In the genomic region with DNA sequence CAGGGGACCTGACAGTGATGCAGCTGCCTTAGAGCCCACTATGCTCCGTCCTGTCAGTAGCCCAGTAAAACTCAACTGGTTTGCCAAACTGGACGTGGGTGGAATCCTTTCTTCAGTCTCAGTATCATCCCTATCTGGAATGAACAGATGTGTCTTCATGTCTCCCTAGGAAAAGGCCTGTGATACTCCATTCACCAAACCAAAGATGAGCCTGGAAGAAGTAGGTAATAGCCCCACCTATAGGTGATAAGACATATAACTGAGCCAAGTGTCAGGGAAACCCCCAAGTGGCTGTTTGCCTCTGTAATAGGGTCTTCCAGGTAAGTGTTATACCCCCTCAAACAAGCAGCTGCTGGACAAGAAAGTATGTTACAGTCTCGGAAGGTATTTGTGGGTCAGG, we compare ENCODE assay signal across 17 mouse cellular contexts. TPM values are rescaled to one million over a fixed set of nuclear protein-coding genes. Genes with fewer than 3 reads are reported as not detected.
DNase-seq lines count a peak whose midpoint lies in the region; ATAC-seq and TF ChIP-seq lines count a peak whose summit lies in the region.
"Had no signal": no experiment of that assay in that cellular context is flagged by ENCODE, and none has a peak within 500 bp of the region (broad histone marks: within the 10 kb centered on the region; RNA-seq: fewer than 3 reads in every experiment).

No protein-coding gene starts in this region.

- 93% methylated on average over 3 of the region's 3 CpGs for WGBS in forebrain, postnatal 0 days
- 94% methylated on average over 3 of the region's 3 CpGs for WGBS in forebrain, embryonic 13.5 days
- 62% methylated on average over 3 of the region's 3 CpGs for WGBS in liver, embryonic 14.5 days (ENCODE audit: insufficient replicate concordance)
- 69% methylated on average over 3 of the region's 3 CpGs for WGBS in liver, embryonic 12.5 days (ENCODE audit: insufficient replicate concordance)

- ATAC-seq in forebrain, postnatal 0 days = 0 out of 2 replicates have a peak, but pooled peaks have one; percentile 35
- ATAC-seq in forebrain, embryonic 13.5 days = no peak
- no peak for ATAC-seq in liver, embryonic 14.5 days (ENCODE audit: insufficient read depth)
- ATAC-seq in liver, embryonic 12.5 days = no peak

- no peaks in the 10 kb centered on the region for H3K4me1 ChIP-seq in forebrain, postnatal 0 days (ENCODE audit: insufficient read depth)
- no peaks in the 10 kb centered on the region for H3K4me1 ChIP-seq in forebrain, embryonic 13.5 days
- H3K4me1 ChIP-seq in liver, embryonic 14.5 days (replicated peaks; ENCODE audit: control insufficient read depth in 2 of 2, insufficient read depth in 2 of 2, low read length in 1 of 2) = no peaks in the 10 kb centered on the region; a peak in 1 of 4 replicates
- no peaks in the 10 kb centered on the region for H3K4me1 ChIP-seq in liver, embryonic 12.5 days
- H3K4me1 ChIP-seq: heart, embryonic 13.5 days; liver, embryonic 15.5 days had no signal

- H3K4me3 ChIP-seq in forebrain, postnatal 0 days (ENCODE audit: low read depth, low read length) = no peak overlapping the region
- no peak overlapping the region for H3K4me3 ChIP-seq in forebrain, embryonic 13.5 days
- H3K4me3 ChIP-seq in liver, embryonic 14.5 days (ENCODE audit: insufficient read depth in 1 of 2, low read depth in 2 of 2, low read length in 2 of 2) = no peak overlapping the region
- H3K4me3 ChIP-seq in liver, embryonic 12.5 days = no peak overlapping the region
- H3K4me3 ChIP-seq: heart, embryonic 13.5 days; hindbrain, embryonic 10.5 days; liver, embryonic 15.5 days had no signal

- no peaks in the 10 kb centered on the region for H3K9me3 ChIP-seq in forebrain, postnatal 0 days (ENCODE audit: low read length)
- no peaks in the 10 kb centered on the region for H3K9me3 ChIP-seq in forebrain, embryonic 13.5 days (replicated peaks)
- no peaks in the 10 kb centered on the region for H3K9me3 ChIP-seq in liver, embryonic 14.5 days (ENCODE audit: control insufficient read depth, low read length)
- no peaks in the 10 kb centered on the region for H3K9me3 ChIP-seq in liver, embryonic 12.5 days (replicated peaks)
- H3K9me3 ChIP-seq: G1E; hindbrain, embryonic 10.5 days; liver, embryonic 15.5 days had no signal

- no peak overlapping the region for H3K9ac ChIP-seq in forebrain, postnatal 0 days
- no peak overlapping the region for H3K9ac ChIP-seq in forebrain, embryonic 13.5 days
- no peak overlapping the region for H3K9ac ChIP-seq in liver, embryonic 14.5 days (replicated peaks)
- H3K9ac ChIP-seq in liver, embryonic 12.5 days = no peak overlapping the region
- H3K9ac ChIP-seq: heart, embryonic 13.5 days; liver, embryonic 15.5 days had no signal

- DNase-seq in forebrain, postnatal 0 days = no peak
- no peak for DNase-seq in liver, embryonic 14.5 days (ENCODE audit: low read depth in 3 of 3, low spot score in 3 of 3)
- DNase-seq in brain, adult 2 months (ENCODE audit: low read depth, low spot score) = peak; percentile 44
- peak; percentile 15 for DNase-seq in retina, embryonic 14.5 days (ENCODE audit: low spot score)
- DNase-seq in cerebellum, postnatal 4 days (ENCODE audit: low spot score in 2 of 2) = no peak
- DNase-seq in urinary bladder, postnatal 10 days (ENCODE audit: low spot score) = no peak
- DNase-seq: adrenal gland, postnatal 36 days; gastrocnemius, postnatal 36 days; kidney, adult 9 months; lung, postnatal 36 days; right cerebral cortex, postnatal 14 days had no signal

- no peaks in the 10 kb centered on the region for H3K27me3 ChIP-seq in forebrain, postnatal 0 days (ENCODE audit: insufficient read depth, low read length)
- H3K27me3 ChIP-seq in forebrain, embryonic 13.5 days = no peaks in the 10 kb centered on the region
- no peaks in the 10 kb centered on the region for H3K27me3 ChIP-seq in liver, embryonic 14.5 days (ENCODE audit: control insufficient read depth, insufficient read depth, low read length)
- H3K27me3 ChIP-seq in liver, embryonic 12.5 days (replicated peaks) = no peaks in the 10 kb centered on the region
- H3K27me3 ChIP-seq: heart, embryonic 13.5 days; liver, embryonic 15.5 days had no signal

- TF ChIP-seq CTCF in forebrain, postnatal 0 days (IDR thresholded peaks at IDR 0.05; ENCODE audit: low read depth) = peak; percentile 49
- peak; percentile 39; the same call in 1 of the 2 replicates for TF ChIP-seq CTCF in liver, embryonic 14.5 days (IDR thresholded peaks at IDR 0.05; ENCODE audit: low read depth)

- no peak overlapping the region for H3K4me2 ChIP-seq in forebrain, postnatal 0 days (ENCODE audit: low read depth)
- no peak overlapping the region for H3K4me2 ChIP-seq in forebrain, embryonic 13.5 days
- H3K4me2 ChIP-seq in liver, embryonic 14.5 days (ENCODE audit: low read depth) = no peak overlapping the region
- no peak overlapping the region for H3K4me2 ChIP-seq in liver, embryonic 12.5 days
- H3K4me2 ChIP-seq: heart, embryonic 13.5 days; liver, embryonic 15.5 days had no signal

- H3K27ac ChIP-seq in forebrain, postnatal 0 days (ENCODE audit: low read depth, low read length) = no peak overlapping the region
- no peak overlapping the region for H3K27ac ChIP-seq in forebrain, embryonic 13.5 days
- no peak overlapping the region for H3K27ac ChIP-seq in liver, embryonic 14.5 days
- no peak overlapping the region for H3K27ac ChIP-seq in liver, embryonic 12.5 days
- H3K27ac ChIP-seq: heart, embryonic 13.5 days; hindbrain, embryonic 10.5 days; liver, embryonic 15.5 days had no signal

- no peak for TF ChIP-seq EP300 in liver, embryonic 14.5 days (IDR thresholded peaks at IDR 0.05; ENCODE audit: low read depth)

- peaks cover 43% of the 10 kb centered on the region for H3K36me3 ChIP-seq in forebrain, postnatal 0 days (ENCODE audit: insufficient read depth)
- peaks cover 63% of the 10 kb centered on the region for H3K36me3 ChIP-seq in forebrain, embryonic 13.5 days (ENCODE audit: poor library complexity, severe bottlenecking)
- peaks cover 31% of the 10 kb centered on the region for H3K36me3 ChIP-seq in liver, embryonic 14.5 days (replicated peaks; ENCODE audit: control insufficient read depth, insufficient read depth, low read depth)
- H3K36me3 ChIP-seq in liver, embryonic 12.5 days = peaks cover 62% of the 10 kb centered on the region

RNA-seq across cellular contexts. Expression of gene Pabpc1l, which starts 6.3 kb away (rescaled TPM):
- 0.71 and 1.1 TPM in 2 replicates for total RNA-seq in forebrain, postnatal 0 days (2014; rRNA removed)
- polyA plus RNA-seq in forebrain, postnatal 0 days (2015; fragmentation: Nextera tagmentation; extraction: Ambion mirVana) = 1.8 and 2.6 TPM in 2 replicates
- polyA plus RNA-seq in forebrain, embryonic 13.5 days (2015; fragmentation: Nextera tagmentation; extraction: Ambion mirVana) = 1.3 and 1.4 TPM in 2 replicates
- 0.22 and 0.29 TPM in 2 replicates for polyA plus RNA-seq in liver, embryonic 14.5 days (2012; rRNA removed)
- not detected in 2 replicates for polyA plus RNA-seq in liver, embryonic 14.5 days (2014; fragmentation: Nextera tagmentation; extraction: Ambion mirVana)
- polyA plus RNA-seq in liver, embryonic 12.5 days (2016; fragmentation: Nextera tagmentation; extraction: Ambion mirVana) = 0.17 and 0.31 TPM in 2 replicates

RNA-seq across cellular contexts. Expression of gene Ywhab, which starts 24.1 kb away (rescaled TPM):
- total RNA-seq in forebrain, postnatal 0 days (2014; rRNA removed) = 161 and 171 TPM in 2 replicates
- polyA plus RNA-seq in forebrain, postnatal 0 days (2015; fragmentation: Nextera tagmentation; extraction: Ambion mirVana) = 510 and 620 TPM in 2 replicates
- polyA plus RNA-seq in forebrain, embryonic 13.5 days (2015; fragmentation: Nextera tagmentation; extraction: Ambion mirVana) = 361 and 370 TPM in 2 replicates
- 20.2 and 32.3 TPM in 2 replicates for polyA plus RNA-seq in liver, embryonic 14.5 days (2012; rRNA removed)
- polyA plus RNA-seq in liver, embryonic 14.5 days (2014; fragmentation: Nextera tagmentation; extraction: Ambion mirVana) = 79.6 and 88.4 TPM in 2 replicates
- 154 and 161 TPM in 2 replicates for polyA plus RNA-seq in liver, embryonic 12.5 days (2016; fragmentation: Nextera tagmentation; extraction: Ambion mirVana)

RNA-seq across cellular contexts. Expression of gene Stk4, which starts 51.2 kb away (rescaled TPM):
- 33.5 and 36.1 TPM in 2 replicates for total RNA-seq in forebrain, postnatal 0 days (2014; rRNA removed)
- polyA plus RNA-seq in forebrain, postnatal 0 days (2015; fragmentation: Nextera tagmentation; extraction: Ambion mirVana) = 17.4 and 19.3 TPM in 2 replicates
- 25.6 and 30.8 TPM in 2 replicates for polyA plus RNA-seq in forebrain, embryonic 13.5 days (2015; fragmentation: Nextera tagmentation; extraction: Ambion mirVana)
- 8.0 and 11.8 TPM in 2 replicates for polyA plus RNA-seq in liver, embryonic 14.5 days (2012; rRNA removed)
- 19.6 and 21.7 TPM in 2 replicates for polyA plus RNA-seq in liver, embryonic 14.5 days (2014; fragmentation: Nextera tagmentation; extraction: Ambion mirVana)
- 20.7 and 21.0 TPM in 2 replicates for polyA plus RNA-seq in liver, embryonic 12.5 days (2016; fragmentation: Nextera tagmentation; extraction: Ambion mirVana)

RNA-seq across cellular contexts. Expression of gene Tomm34, which starts 52.1 kb away (rescaled TPM):
- 37.2 and 42.2 TPM in 2 replicates for total RNA-seq in forebrain, postnatal 0 days (2014; rRNA removed)
- 49.4 and 54.2 TPM in 2 replicates for polyA plus RNA-seq in forebrain, postnatal 0 days (2015; fragmentation: Nextera tagmentation; extraction: Ambion mirVana)
- 47.8 and 54.1 TPM in 2 replicates for polyA plus RNA-seq in forebrain, embryonic 13.5 days (2015; fragmentation: Nextera tagmentation; extraction: Ambion mirVana)
- 10.1 and 11.6 TPM in 2 replicates for polyA plus RNA-seq in liver, embryonic 14.5 days (2012; rRNA removed)
- polyA plus RNA-seq in liver, embryonic 14.5 days (2014; fragmentation: Nextera tagmentation; extraction: Ambion mirVana) = 16.0 and 19.0 TPM in 2 replicates
- 32.4 TPM in 2 replicates for polyA plus RNA-seq in liver, embryonic 12.5 days (2016; fragmentation: Nextera tagmentation; extraction: Ambion mirVana)

Comparison
In these comparisons a context has a peak if more than half of its experiments do, and no peak if none do; other contexts are left out.
1. DNase-seq: peak in brain, adult 2 months (single experiment) and retina, embryonic 14.5 days (single experiment); none in forebrain, postnatal 0 days (single experiment), liver, embryonic 14.5 days (0 of 3), cerebellum, postnatal 4 days (0 of 2) and urinary bladder, postnatal 10 days (single experiment).